Comparison of ENCODE assay signal across 8 mouse cellular contexts in genomic region chr6:71493675-71494340, GRCm38 (mm10). TPM values are rescaled to one million over a fixed set of nuclear protein-coding genes. Genes with fewer than 3 reads are reported as not detected.
DNase-seq lines count a peak whose midpoint lies in the region; ATAC-seq lines count a peak whose summit lies in the region.

Gene Rnf103 (plus strand): TSS chr6:71493894.

- peak; percentile 97 for DNase-seq in NIH3T3 (ENCODE audit: low read depth)
- peak; percentile 99 for DNase-seq in cerebellum, postnatal 10 days
- DNase-seq in frontal cortex, postnatal 14 days (ENCODE audit: low spot score in 2 of 2): peak; percentile 80 to 85
- DNase-seq in layer of hippocampus, postnatal 25 days (ENCODE audit: extremely low spot score in 1 of 2, low spot score in 1 of 2): peak; percentile 79 to 92
- DNase-seq in lung, postnatal 25 days (ENCODE audit: low spot score): peak; percentile 90
- DNase-seq in retina, embryonic 14.5 days (ENCODE audit: low spot score): peak; percentile 96
- DNase-seq in thymus, postnatal 4 days: peak; percentile 96

- ATAC-seq in hindbrain, embryonic 13.5 days (ENCODE audit: low FRiP score): peak; percentile 98

- no peaks in the 10 kb centered on the region for H3K27me3 ChIP-seq in hindbrain, embryonic 13.5 days

- WGBS in hindbrain, embryonic 13.5 days: under 1% methylated on average over 76 of the region's 79 CpGs

- 0 out of 2 replicates have a peak, but pooled peaks cover 2% of the 10 kb centered on the region for H3K36me3 ChIP-seq in hindbrain, embryonic 13.5 days

- H3K4me1 ChIP-seq in hindbrain, embryonic 13.5 days (replicated peaks): peaks cover 14% of the 10 kb centered on the region

- peak within 1 kb of the TSS; percentile 60 for H3K4me2 ChIP-seq in hindbrain, embryonic 13.5 days

- H3K9ac ChIP-seq in hindbrain, embryonic 13.5 days: peak within 1 kb of the TSS; percentile 100

- H3K9me3 ChIP-seq in hindbrain, embryonic 13.5 days: no peaks in the 10 kb centered on the region

- H3K27ac ChIP-seq in hindbrain, embryonic 13.5 days: peak within 1 kb of the TSS; percentile 99

- peak within 1 kb of the TSS; percentile 96 for H3K4me3 ChIP-seq in hindbrain, embryonic 13.5 days

RNA-seq across cellular contexts. Expression of gene Rnf103, which starts in this region (rescaled TPM):
- polyA plus RNA-seq in hindbrain, embryonic 13.5 days (2015; fragmentation: Nextera tagmentation; extraction: Ambion mirVana): 23.1 and 23.8 TPM in 2 replicates
- total RNA-seq in layer of hippocampus, postnatal 25 days (2021): 10 to 100 TPM; 46.0 to 48.3 TPM

Comparison
In these comparisons a context has a peak if more than half of its experiments do, and no peak if none do; other contexts are left out.
1. Peak in every context shown above with its lines: DNase-seq, ATAC-seq, H3K4me3 ChIP-seq and H3K27ac ChIP-seq.